Comparison of ENCODE assay signal across 8 mouse cellular contexts in genomic region chr9:21072641-21073040, GRCm38 (mm10). TPM values are rescaled to one million over a fixed set of nuclear protein-coding genes. Genes with fewer than 3 reads are reported as not detected.
DNase-seq lines count a peak whose midpoint lies in the region; ATAC-seq and TF ChIP-seq lines count a peak whose summit lies in the region.

No protein-coding gene starts in this region.

- H3K9ac ChIP-seq in heart, embryonic 13.5 days, result peak overlapping the region; percentile 92
- H3K9ac ChIP-seq in ES-E14 (ENCODE audit: insufficient read depth, low read depth, low read length, poor library complexity, severe bottlenecking), result peak overlapping the region; percentile 94
- peak overlapping the region; percentile 85 for H3K9ac ChIP-seq in forebrain, embryonic 14.5 days (ENCODE audit: low read length)
- peak overlapping the region; percentile 72 for H3K9ac ChIP-seq in liver, embryonic 15.5 days

- intact Hi-C loops in gastrocnemius, postnatal 36 days (cut with DNase I), result no loop called here

- in situ Hi-C loops in ES-E14 (cut with MboI; ENCODE audit: low sequenced_read_pairs in 2 of 2, unreplicated experiment in 2 of 2), result no loop called here

- peaks cover 19% of the 10 kb centered on the region for H3K4me1 ChIP-seq in heart, embryonic 13.5 days
- H3K4me1 ChIP-seq in ES-E14 (ENCODE audit: control insufficient read depth in 2 of 2, insufficient read depth in 2 of 2, low read length in 2 of 2, poor library complexity in 1 of 2), result no peaks in the 10 kb centered on the region
- peaks cover 8% of the 10 kb centered on the region for H3K4me1 ChIP-seq in forebrain, embryonic 14.5 days (ENCODE audit: control insufficient read depth, insufficient read depth, low read length)
- H3K4me1 ChIP-seq in liver, embryonic 15.5 days (replicated peaks), result peaks cover 33% of the 10 kb centered on the region

- peak overlapping the region; percentile 86 for H3K4me3 ChIP-seq in heart, embryonic 13.5 days
- peak overlapping the region; percentile 89 to 92 for H3K4me3 ChIP-seq in ES-E14 (ENCODE audit: insufficient read depth in 1 of 2, low read depth in 1 of 2, low read length in 2 of 2, poor library complexity in 1 of 2, severe bottlenecking in 1 of 2)
- H3K4me3 ChIP-seq in forebrain, embryonic 14.5 days (ENCODE audit: low read depth, low read length), result peak overlapping the region; percentile 82
- peak overlapping the region; percentile 90 for H3K4me3 ChIP-seq in liver, embryonic 15.5 days (replicated peaks)

- H3K27ac ChIP-seq in heart, embryonic 13.5 days (replicated peaks), result peak overlapping the region; percentile 71
- H3K27ac ChIP-seq in ES-E14 (ENCODE audit: insufficient read depth, low read depth, low read length, poor library complexity, severe bottlenecking), result peak overlapping the region; percentile 72; the same call in 1 of the 2 replicates
- H3K27ac ChIP-seq in forebrain, embryonic 14.5 days (ENCODE audit: low read depth, low read length), result no peak overlapping the region
- H3K27ac ChIP-seq in liver, embryonic 15.5 days (replicated peaks), result peak overlapping the region; percentile 60

- peaks cover 74% of the 10 kb centered on the region for H3K36me3 ChIP-seq in heart, embryonic 13.5 days
- H3K36me3 ChIP-seq in ES-E14 (ENCODE audit: control insufficient read depth, insufficient read depth, low read length, poor library complexity, severe bottlenecking), result peaks cover 39% of the 10 kb centered on the region
- H3K36me3 ChIP-seq in forebrain, embryonic 14.5 days (ENCODE audit: control insufficient read depth, insufficient read depth, low read length), result peaks cover 41% of the 10 kb centered on the region
- H3K36me3 ChIP-seq in liver, embryonic 15.5 days (replicated peaks), result peaks cover 51% of the 10 kb centered on the region

- no peaks in the 10 kb centered on the region for H3K9me3 ChIP-seq in heart, embryonic 13.5 days
- H3K9me3 ChIP-seq in ES-E14 (ENCODE audit: control insufficient read depth, insufficient read depth, low read depth, low read length), result no peaks in the 10 kb centered on the region
- no peaks in the 10 kb centered on the region for H3K9me3 ChIP-seq in forebrain, embryonic 14.5 days (replicated peaks; ENCODE audit: control insufficient read depth, low read length)
- H3K9me3 ChIP-seq in liver, embryonic 15.5 days (replicated peaks), result no peaks in the 10 kb centered on the region

- WGBS in heart, embryonic 13.5 days, result 7% methylated on average over 4 of the region's 4 CpGs
- 17% methylated on average over 4 of the region's 4 CpGs for WGBS in forebrain, embryonic 14.5 days
- 7% methylated on average over 4 of the region's 4 CpGs for WGBS in liver, embryonic 15.5 days (ENCODE audit: insufficient replicate concordance)

- no peaks in the 10 kb centered on the region for H3K27me3 ChIP-seq in heart, embryonic 13.5 days (replicated peaks)
- H3K27me3 ChIP-seq in forebrain, embryonic 14.5 days (replicated peaks; ENCODE audit: control insufficient read depth, insufficient read depth, low read length), result no peaks in the 10 kb centered on the region
- no peaks in the 10 kb centered on the region for H3K27me3 ChIP-seq in liver, embryonic 15.5 days

- no peak for DNase-seq in heart, adult 9 months (ENCODE audit: low spot score in 2 of 2)
- peak; percentile 16 for DNase-seq in ES-E14 (ENCODE audit: low read depth, low spot score)
- DNase-seq in forebrain, embryonic 14.5 days (ENCODE audit: low spot score), result peak; percentile 6
- DNase-seq in cerebellum, postnatal 4 days (ENCODE audit: low spot score in 2 of 2), result no peak
- DNase-seq in spleen, adult 12 weeks (ENCODE audit: low spot score), result no peak
- no peak for DNase-seq in gastrocnemius, postnatal 36 days

- peak overlapping the region; percentile 87 for H3K4me2 ChIP-seq in heart, embryonic 13.5 days
- H3K4me2 ChIP-seq in forebrain, embryonic 14.5 days (ENCODE audit: low read length), result peak overlapping the region; percentile 92
- peak overlapping the region; percentile 96 for H3K4me2 ChIP-seq in liver, embryonic 15.5 days

- no peak for ATAC-seq in heart, embryonic 13.5 days (ENCODE audit: extremely low read depth, insufficient number of reproducible peaks, low FRiP score, low TSS enrichment)
- peak; percentile 21 for ATAC-seq in forebrain, embryonic 14.5 days
- ATAC-seq in liver, embryonic 15.5 days (ENCODE audit: insufficient read depth), result 0 out of 2 replicates have a peak, but pooled peaks have one; percentile 10

TF ChIP-seq in ES-E14, 5 proteins besides CTCF, POLR2A, EP300 and RAD21:
- TF ChIP-seq MAFK (IDR thresholded peaks at IDR 0.05; ENCODE audit: insufficient read depth, low read depth, low read length) (no peak), ZNF384 (IDR thresholded peaks at IDR 0.05; ENCODE audit: low read depth, low read length) (no peak), CHD2 (IDR thresholded peaks at IDR 0.05; ENCODE audit: low read depth, low read length) (no peak), HCFC1 (IDR thresholded peaks at IDR 0.05; ENCODE audit: borderline replicate concordance, insufficient read depth, low read length) (no peak), ZC3H11A (IDR thresholded peaks at IDR 0.05; ENCODE audit: borderline replicate concordance, low read depth, low read length) (no peak)

RNA-seq across cellular contexts. Expression of gene Gm49373, which starts 0.3 kb away (rescaled TPM):
- polyA plus RNA-seq in heart, embryonic 13.5 days (2015; fragmentation: Nextera tagmentation; extraction: Ambion mirVana), result 0.36 and 0.55 TPM in 2 replicates
- 2.1 and 2.7 TPM in 2 replicates for total RNA-seq in ES-E14 (2012; rRNA removed)
- 0.41 and 1.8 TPM in 2 replicates for polyA plus RNA-seq in forebrain, embryonic 14.5 days (2014; fragmentation: Nextera tagmentation; extraction: Ambion mirVana)
- 0.18 and 0.50 TPM in 2 replicates for polyA plus RNA-seq in liver, embryonic 15.5 days (2015; fragmentation: Nextera tagmentation; extraction: Ambion mirVana)
- under 1 TPM in 1 of 2 experiments, not detected in 1; 0.17 TPM for total RNA-seq in gastrocnemius, postnatal 36 days (2021)

RNA-seq across cellular contexts. Expression of gene Fdx1l, which starts 0.8 kb away (rescaled TPM):
- 51.1 and 53.4 TPM in 2 replicates for polyA plus RNA-seq in heart, embryonic 13.5 days (2015; fragmentation: Nextera tagmentation; extraction: Ambion mirVana)
- total RNA-seq in ES-E14 (2012; rRNA removed), result 38.8 and 46.0 TPM in 2 replicates
- 60.2 and 69.8 TPM in 2 replicates for polyA plus RNA-seq in forebrain, embryonic 14.5 days (2014; fragmentation: Nextera tagmentation; extraction: Ambion mirVana)
- 29.1 and 31.1 TPM in 2 replicates for polyA plus RNA-seq in liver, embryonic 15.5 days (2015; fragmentation: Nextera tagmentation; extraction: Ambion mirVana)
- 10 to 100 TPM; 37.5 to 40.4 TPM for total RNA-seq in gastrocnemius, postnatal 36 days (2021)

RNA-seq across cellular contexts. Expression of gene Zglp1, which starts 5.7 kb away (rescaled TPM):
- polyA plus RNA-seq in heart, embryonic 13.5 days (2015; fragmentation: Nextera tagmentation; extraction: Ambion mirVana), result 0.51 and 0.87 TPM in 2 replicates
- total RNA-seq in ES-E14 (2012; rRNA removed), result 1.3 and 2.0 TPM in 2 replicates
- polyA plus RNA-seq in forebrain, embryonic 14.5 days (2014; fragmentation: Nextera tagmentation; extraction: Ambion mirVana), result 1.3 and 1.8 TPM in 2 replicates
- 0.63 TPM in 1 of 2 replicates, not detected in the other for polyA plus RNA-seq in liver, embryonic 15.5 days (2015; fragmentation: Nextera tagmentation; extraction: Ambion mirVana)
- not detected for total RNA-seq in gastrocnemius, postnatal 36 days (2021)

RNA-seq across cellular contexts. Expression of gene Gm38431, which starts 19.2 kb away (rescaled TPM):
- polyA plus RNA-seq in heart, embryonic 13.5 days (2015; fragmentation: Nextera tagmentation; extraction: Ambion mirVana), result 1.6 and 1.7 TPM in 2 replicates
- total RNA-seq in ES-E14 (2012; rRNA removed), result 18.5 and 22.1 TPM in 2 replicates
- polyA plus RNA-seq in forebrain, embryonic 14.5 days (2014; fragmentation: Nextera tagmentation; extraction: Ambion mirVana), result 1.2 and 1.5 TPM in 2 replicates
- 1.9 and 2.4 TPM in 2 replicates for polyA plus RNA-seq in liver, embryonic 15.5 days (2015; fragmentation: Nextera tagmentation; extraction: Ambion mirVana)
- 1 to 10 TPM; 1.6 TPM for total RNA-seq in gastrocnemius, postnatal 36 days (2021)

RNA-seq across cellular contexts. Expression of gene Raver1, which starts 19.2 kb away (rescaled TPM):
- 45.2 and 47.3 TPM in 2 replicates for polyA plus RNA-seq in heart, embryonic 13.5 days (2015; fragmentation: Nextera tagmentation; extraction: Ambion mirVana)
- 18.9 and 26.3 TPM in 2 replicates for total RNA-seq in ES-E14 (2012; rRNA removed)
- polyA plus RNA-seq in forebrain, embryonic 14.5 days (2014; fragmentation: Nextera tagmentation; extraction: Ambion mirVana), result 43.6 and 47.1 TPM in 2 replicates
- polyA plus RNA-seq in liver, embryonic 15.5 days (2015; fragmentation: Nextera tagmentation; extraction: Ambion mirVana), result 21.7 and 23.4 TPM in 2 replicates
- 10 to 100 TPM; 13.8 to 17.9 TPM for total RNA-seq in gastrocnemius, postnatal 36 days (2021)

Comparison
In these comparisons a context has a peak if more than half of its experiments do, and no peak if none do; other contexts are left out.
1. DNase-seq: peak in ES-E14 (single experiment) and forebrain, embryonic 14.5 days (single experiment); none in heart, adult 9 months (0 of 2), cerebellum, postnatal 4 days (0 of 2), spleen, adult 12 weeks (single experiment) and gastrocnemius, postnatal 36 days (0 of 2).
2. Peak in every context shown above with its lines, with median percentiles within 50 percentile points of each other: H3K4me2 ChIP-seq, H3K4me3 ChIP-seq and H3K9ac ChIP-seq.